Mouse (Mus musculus) lung, postnatal 14 days (tissue): ENCODE data around the gene Ccdc36.

Experiments used
- DNase-seq: peaks from one replicate; pipeline ENCODE4 v3.0.0; 2021

Ccdc36 gene

DNA sequence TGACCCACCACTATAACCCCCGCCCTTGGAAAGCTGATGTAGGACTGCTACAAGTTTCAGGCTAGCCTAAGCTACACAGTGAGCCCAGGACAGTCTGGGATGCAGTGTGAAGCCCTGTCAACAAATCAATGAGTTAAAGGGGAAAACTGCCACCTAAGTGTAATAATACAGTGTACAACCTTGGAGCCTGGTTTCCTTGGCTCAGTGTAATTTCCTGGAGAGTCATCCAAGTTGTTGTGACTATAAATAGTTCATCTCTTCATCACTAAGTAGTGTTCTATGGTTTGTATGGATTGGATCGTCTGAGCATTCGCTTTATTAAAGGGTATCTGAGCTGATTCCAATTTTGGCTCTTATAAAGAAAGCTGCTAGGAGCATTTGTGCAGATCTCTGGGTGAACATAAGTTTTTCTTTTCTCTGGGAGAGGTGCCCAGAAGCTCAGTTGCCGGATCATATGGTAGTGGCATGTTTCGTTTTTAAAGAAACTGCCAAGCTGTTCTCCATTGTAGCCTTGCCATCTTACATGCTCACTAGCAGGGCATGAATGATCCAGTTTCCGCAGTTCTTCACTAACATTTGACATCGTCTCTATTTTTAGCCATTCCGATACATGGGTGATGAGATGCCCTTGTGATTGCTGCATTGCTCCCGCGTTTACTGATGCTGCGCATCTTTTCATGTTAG lies 13.1 kb upstream of the Ccdc36 start:
- no peak for DNase-seq

DNA sequence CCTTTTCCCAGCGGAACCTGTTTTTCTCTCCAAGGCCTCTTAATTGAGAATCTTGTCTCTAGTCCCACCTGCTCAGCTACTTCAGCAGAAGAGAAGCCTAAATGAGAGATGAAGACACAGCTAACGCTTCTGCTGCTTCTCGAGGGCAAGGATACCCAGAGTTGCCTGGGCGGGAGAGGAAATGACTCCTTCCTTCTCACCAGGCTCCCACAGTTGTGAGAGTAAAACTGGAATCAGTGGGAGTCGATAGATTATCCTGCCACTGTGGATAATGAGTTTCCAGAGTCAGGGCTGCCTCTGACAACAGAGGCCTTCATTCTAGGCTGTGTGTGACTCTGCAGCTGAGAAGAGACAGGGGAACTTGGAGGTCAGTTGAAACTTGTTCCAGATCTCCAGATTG lies 12.2 kb upstream of the Ccdc36 start:
- no peak for DNase-seq

DNA sequence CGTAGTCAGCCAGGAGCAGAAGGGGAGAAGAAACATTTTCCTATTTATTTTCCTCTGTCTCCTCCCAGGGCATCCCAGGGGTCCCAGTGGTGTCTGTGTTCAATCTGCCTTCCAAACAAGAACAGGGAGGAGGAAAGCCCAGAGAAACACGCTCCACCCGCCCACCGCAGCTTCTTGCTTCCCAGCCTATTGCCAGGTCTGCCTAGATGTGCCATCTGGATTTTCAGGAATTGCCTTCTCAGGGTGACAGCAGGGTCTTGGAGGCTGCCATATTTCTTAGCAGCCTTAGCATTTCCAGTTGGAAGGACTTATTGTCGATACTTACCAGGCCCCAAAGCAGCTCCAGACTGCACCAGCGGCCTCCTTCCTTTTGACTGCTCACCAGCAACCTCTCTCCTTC lies 10.9 kb upstream of the Ccdc36 start:
- no peak for DNase-seq

DNA sequence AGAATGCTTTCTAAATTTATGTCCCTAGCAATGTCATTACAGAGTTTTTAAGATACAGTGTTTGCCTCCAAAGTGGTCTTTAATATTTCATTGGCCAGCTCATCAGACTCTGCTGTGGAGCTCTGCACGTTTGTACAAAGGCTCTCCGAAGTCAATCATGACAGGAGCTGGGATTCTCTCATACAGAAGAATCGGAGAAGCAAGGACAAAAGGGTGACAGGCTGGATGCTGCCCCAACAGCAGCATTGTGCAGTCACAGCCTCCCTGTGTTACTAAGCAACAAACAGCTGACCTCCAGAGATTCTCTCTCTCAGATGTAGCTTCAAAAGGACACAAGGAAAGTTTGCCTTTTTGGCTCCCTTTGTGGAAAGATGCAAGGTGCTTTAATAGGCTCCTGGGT lies 7.9 kb upstream of the Ccdc36 start, which contains the start of gene BC048562:
TSS of gene BC048562 (plus strand) at position 301 of the 400 bp plus-strand sequence.
- DNase-seq, result no peak

DNA sequence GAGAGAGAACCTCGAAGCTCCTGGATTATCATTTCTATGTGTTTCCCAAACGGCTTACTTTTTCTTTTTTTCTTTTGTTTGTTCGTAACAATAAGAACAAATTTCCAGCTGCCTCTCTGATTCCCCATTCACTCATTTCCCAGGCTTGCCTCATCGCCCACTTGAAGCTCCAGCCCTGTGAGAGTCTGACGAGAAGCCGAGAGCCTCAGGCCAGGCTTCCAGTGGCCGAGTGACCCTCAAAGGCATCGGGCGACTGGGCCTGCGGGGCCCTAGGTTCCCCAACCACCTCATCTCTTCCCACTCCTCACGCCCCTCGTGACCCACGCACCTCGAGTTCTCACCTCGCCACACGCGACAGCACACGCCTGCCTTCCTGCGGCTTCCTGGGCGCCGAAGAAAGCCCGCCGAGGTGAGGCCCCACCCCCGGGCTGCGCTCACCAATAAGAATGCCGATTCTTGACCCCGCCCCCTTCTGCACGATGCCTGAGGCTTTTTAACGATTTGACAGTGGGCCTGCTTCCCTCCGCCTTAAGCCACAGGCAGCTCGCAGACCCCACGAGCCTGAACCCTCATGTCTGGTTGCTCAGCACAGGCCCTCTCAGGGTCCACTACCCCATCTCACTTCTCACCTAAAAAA lies 3.3 kb upstream of the Ccdc36 start:
- DNase-seq, result peak; percentile 33

DNA sequence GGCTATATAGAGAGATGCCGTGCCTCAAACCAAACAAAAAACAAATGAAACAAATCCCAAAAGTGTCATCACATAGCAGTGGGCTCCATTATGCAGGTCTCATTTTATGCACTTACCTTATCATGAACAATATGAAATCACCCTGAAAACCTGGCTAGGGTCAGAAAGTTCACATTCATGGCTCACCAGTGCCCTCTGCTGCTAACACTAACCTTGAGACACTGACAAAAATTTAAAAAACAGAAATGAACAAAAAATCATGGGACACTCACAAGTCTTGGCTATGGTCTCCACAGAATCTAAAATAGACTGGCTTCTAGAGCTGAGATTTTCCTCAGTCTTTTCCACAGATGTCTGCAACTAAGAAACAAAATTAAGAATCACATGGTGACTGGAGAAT lies 16.1 kb downstream of the Ccdc36 start:
- peak; percentile 52 for DNase-seq

DNA sequence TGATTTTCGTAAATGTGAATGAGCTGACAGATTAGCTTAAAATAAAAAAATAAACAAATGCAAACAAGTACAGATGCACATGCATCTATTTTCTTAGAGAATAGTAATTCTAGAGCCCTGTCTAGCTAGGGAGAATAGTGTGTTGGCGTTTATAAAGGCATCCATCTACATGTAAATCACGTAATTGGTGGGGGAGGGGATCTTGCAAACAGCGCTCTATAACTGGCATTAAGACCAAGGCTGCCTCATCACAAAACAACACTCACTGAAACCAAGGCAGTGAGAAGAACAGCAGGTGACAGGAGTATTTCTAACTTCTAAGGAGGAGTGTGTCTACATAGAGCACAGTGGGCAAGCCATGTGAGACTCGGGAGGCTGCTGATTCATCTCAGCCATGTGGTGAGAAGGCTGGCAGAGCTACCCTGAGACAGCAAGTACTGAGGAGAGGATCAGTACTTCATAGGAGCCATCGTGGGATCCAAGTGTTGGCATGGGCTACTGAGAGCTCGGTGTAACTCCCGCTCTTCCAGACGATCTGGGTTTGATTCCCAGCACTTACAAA lies 16.8 kb downstream of the Ccdc36 start:
- DNase-seq, result no peak

DNA sequence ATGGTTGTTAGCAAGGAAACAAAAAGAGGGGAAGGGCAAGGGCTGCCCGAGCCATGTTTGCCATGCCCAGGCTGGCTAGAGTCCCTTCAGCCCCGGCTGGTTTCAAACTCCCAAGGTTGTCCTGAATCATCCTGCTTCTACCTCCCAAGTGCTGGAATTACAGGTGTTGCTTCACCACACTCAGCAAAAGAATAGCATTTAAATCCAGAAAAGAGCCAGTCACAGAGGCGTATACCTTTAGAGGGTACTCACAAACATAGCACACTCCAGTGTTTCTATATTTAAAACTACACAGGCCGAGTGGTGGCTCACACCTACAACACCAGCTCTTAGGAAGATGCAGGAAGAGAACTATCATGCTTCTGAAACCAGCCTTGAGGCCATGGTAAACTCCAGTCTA lies 18.7 kb downstream of the Ccdc36 start:
- no peak for DNase-seq

DNA sequence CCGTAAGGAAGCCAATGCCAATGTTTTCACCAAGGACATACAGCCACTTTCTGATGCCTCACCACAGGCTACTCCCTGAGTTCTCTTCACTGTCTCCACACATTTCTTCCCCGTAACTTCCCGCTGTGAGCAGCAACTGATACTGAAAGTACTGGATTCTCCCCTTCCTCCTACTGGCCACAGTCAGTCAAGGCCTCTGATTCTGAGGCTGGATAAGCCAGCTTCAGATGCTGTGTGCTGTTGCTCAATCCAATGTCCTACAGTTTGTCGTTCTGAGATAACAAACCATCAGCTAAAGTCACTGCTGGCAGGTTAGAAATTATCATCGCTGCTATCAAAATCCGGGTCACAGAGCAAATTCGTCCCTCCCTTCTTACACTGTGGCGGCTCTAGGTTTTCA lies 23.8 kb downstream of the Ccdc36 start:
- no peak for DNase-seq

DNA sequence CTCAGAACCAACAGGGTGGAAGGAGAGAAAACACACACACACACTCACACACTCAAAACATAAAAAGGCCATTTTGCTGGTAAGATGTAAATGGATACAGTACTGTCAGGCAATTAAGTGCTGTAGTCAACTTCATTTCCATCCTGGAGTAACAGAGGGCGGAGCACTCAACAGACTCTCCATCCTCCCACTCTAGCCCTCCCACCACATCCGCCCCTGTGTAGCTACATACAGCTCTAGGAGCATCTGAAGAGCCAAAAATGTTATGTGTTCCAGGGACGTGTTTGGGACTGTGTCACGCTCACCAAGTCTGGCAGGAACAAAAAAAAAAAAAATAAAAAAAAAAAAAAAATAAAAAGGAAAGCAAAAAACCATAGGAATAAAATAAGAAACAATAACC lies 25.2 kb downstream of the Ccdc36 start:
- no peak for DNase-seq

DNA sequence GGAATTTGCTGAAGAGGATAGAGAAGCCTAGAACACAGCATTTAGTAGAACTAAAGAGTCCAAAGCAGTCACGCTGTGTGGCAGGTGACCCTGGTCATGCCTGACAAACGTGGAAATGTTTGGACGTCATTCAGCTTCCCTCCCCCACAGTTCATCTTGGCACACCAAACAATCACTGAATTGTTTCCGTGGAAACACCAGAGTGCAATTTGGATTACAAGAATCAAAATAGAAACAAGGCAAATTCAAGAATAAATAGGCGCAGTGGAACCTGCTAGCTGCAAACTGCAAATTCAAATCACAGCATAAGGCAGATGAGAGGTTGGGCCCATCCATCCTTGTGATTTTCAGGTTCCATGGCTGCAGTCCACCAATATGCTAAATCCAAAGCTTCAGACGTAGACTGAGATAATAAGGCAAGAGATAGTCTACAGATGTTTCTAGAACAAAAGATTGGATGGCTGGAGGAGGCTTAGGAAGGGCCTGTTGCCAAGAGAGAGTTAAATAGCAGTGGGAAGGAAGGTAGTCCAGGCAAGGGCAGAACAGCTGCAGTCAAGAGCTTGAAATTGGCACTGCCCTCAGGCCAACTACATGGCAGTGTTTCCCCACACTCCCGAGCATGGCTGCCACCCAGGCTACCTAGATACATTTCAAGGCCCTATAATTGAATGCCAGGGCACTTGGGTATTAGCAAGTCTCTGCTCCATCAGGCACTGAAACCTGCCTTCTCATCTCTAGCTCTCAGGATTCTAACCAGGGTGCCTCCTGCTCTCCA lies 26.9 kb downstream of the Ccdc36 start:
- DNase-seq, result no peak

DNA sequence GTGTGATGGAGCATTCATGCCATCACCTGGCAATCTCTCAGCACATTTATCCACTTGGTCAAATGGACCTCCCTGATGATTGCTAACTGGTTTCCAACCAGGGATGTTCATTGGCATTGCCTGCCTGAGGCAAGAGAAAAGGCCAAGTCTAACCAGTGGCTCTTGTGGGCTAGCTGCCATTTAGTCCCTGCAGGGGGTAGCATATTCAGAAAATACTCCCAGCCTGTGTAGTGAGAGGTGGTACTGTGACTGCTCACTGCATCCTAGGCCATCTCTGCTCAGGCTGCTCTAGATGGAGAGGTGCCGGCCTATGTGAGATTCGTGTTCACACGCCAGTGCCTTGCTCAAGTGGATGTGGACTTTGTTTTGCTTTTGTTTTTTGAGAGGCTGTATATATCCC lies 30.0 kb downstream of the Ccdc36 start:
- no peak for DNase-seq

DNA sequence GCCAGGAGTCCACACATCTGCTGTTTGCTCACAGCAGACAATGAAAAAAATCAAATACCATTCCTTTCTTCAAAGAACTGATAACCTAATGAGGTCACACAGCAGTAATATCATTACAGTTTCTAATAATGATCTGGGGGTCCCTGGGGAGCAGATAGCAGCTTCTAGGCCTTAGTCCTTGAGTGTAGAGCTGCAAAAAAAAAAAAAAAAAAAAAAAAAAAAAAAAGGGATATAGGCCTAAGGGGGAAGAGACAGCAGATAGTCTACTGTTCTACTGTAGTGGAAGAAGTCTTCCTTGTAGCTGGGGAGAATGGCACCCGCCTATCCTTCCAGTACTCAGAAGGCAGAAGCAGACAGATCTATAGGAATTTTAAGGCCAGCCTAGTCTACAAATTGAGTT lies 32.9 kb downstream of the Ccdc36 start:
- DNase-seq, result no peak

DNA sequence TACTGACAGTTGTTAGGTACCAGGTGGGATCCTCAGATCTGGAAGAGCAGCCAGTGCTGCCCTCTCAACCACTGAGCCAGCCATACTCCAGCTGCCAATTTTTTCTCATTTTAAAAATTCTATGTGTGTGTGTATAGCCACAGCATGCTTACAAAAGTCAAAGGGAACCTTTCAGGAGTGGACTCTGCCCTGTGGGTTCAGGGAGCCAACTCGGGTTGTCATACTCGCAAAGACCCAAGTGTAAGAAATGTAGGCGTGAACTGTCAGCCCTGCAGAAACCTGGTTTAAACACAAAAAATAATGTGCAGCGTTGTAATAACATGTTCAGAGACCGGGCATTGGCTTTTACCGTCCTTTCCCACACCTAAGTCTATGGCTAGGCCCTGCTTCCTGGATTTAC lies 34.1 kb downstream of the Ccdc36 start:
- DNase-seq, result no peak

DNA sequence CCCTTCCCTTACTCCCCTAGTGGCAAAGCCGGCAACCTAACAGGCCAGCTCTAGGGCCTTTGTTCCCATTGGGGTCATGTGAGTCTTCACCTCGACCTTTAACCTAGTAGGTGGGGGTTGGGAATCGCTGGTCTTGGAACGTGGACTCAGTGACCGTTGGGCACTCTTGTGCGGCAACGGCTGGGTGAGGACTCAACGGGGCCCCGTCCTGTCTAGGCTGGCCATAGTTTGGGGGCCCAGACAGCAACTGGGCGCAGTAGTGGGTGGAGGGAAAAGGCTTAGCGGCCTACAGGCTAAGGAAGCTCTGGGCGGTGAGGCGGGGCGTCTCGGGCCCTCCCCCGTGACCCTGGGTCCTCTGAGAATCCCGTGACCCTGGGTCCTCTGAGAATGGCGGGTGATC lies 35.6 kb downstream of the Ccdc36 start, which contains the start of gene 1700102P08Rik:
TSS of gene 1700102P08Rik (plus strand) at position 130 of the 400 bp plus-strand sequence.
- DNase-seq, result no peak

DNA sequence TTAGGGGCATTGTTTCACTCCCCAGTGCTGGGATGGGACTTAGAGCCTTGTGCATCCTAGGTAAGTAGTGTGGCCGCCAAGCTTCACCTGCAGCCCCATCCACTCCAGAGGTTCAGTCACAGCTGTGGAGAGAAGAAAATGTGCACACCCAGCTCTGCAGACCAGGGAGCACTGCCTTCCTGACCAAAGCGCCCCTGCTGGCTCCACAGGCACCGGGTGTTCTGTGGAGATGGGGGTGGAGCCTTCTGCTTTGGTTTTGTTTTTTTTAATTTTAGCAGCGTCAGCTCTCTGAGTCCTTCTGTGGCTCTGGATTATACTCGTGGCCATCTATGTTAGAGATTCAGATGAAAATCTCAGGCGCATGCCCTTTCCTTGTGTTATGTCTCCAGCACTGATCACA lies 39.1 kb downstream of the Ccdc36 start:
- DNase-seq, result no peak

DNA sequence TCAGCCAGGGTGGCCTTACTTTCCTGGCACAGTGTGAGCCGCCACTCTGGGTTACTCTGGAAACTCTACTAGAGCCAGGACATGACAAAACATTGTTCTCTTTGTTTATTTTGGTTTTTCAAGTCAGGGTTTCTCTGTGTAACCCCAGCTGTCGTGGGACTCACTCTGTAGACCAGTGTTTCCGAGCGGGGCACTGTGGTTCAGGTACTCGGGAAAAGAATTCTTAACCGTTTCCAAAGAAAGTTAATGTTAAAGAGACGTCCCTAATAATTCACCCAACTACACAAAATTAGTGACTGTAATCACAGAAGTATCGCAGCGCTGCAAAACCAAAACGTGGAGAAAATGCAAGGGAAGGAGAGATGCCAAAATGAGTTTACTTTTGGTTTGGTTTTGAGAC lies 39.7 kb downstream of the Ccdc36 start:
- DNase-seq, result no peak

DNA sequence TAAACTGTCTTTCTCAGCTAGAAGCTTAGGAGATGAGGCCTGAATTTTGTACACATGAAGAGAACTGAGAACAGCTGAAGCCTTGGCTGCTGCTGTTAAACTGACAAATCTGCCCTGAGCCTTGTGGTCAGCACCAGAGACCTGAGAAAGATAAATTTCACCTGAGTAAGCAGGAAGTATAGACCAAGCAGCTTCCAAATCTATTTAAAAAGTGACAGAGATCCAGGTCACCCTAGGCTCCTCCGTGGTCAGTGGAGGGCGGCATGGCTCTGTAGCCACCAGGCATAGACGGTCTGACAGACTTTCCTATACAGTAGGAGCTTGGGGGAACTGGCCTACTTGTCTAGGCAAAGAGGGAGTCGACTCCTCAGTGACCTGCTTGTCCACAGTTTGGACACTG lies 41.5 kb downstream of the Ccdc36 start:
- DNase-seq, result no peak

DNA sequence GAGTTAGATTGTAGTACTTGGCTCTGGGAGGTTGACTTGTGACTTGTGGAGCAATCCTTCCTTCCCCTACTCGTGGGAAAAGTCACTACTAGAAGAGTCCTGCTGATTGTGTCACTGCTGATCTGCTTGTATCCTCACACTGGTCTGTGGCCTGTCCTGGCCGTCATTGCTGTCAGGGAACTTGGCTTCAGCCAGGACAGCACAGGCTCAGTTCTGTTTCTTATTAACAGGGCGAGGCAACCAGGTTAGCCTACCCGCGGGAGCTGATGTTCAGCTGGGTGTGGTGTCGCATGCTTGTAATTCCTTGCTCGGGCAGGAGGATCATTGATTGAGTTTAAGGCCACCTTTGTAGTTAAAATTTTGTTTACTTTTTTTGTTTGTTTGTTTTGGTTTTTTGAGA lies 43.3 kb downstream of the Ccdc36 start:
- DNase-seq, result no peak

DNA sequence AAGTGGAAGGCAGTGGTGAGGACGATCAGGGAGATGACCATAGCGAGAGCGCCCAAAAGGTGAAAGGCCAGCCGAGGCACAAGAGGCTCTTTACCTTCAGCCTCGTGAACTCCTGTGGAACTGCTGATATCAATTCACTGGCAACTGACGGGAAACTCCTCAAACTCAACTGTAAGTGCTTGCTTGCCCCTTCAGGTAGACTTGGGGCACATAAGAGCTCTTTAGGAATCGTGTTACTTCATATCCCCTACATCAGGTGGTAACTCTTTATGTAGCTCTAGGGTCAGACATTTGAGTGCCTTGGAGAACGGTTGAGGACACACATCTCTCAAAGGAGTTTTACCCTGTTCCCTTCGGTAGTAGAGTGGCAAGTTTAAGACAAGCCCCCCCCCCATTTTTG lies 46.9 kb downstream of the Ccdc36 start:
- peak; percentile 7 for DNase-seq

DNA sequence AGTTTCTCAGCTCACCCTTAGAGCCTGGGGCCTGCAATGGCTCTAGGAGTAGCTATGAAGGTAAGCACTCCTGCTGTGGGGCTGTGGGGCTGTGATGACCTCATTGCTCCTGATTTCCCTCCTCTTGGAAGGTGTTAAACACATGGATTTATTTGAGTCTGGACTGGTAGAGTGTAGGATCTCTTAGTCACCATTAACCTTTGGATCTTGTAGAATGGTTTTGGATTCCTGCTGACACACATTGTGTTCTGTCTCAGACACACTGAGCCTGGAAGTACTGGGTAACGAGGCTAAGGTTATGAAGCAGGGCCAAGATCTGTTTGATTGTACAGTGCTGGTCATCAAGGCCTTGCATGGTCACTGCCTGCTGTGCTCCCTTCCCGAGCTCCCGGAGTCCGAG lies 49.0 kb downstream of the Ccdc36 start:
- DNase-seq, result no peak

DNA sequence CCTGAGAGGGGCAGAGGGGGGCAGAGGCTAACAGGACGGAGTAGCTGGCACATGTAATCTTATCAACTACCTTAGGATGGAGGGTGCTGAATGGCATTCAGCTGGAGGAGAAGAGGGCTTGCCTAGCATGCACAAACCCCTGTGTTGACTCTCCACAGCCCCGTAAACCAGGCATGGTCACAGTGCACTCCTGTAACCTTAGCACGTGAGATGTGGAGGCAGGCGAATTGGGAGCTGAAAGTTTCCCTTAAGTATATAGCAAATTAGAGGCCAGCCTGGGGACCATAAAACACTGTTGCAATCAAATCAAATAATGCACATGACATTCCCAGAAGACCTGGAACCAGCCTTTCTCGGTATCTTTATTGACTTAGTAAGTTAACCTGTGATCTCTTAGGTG lies 49.5 kb downstream of the Ccdc36 start:
- DNase-seq, result no peak

DNA sequence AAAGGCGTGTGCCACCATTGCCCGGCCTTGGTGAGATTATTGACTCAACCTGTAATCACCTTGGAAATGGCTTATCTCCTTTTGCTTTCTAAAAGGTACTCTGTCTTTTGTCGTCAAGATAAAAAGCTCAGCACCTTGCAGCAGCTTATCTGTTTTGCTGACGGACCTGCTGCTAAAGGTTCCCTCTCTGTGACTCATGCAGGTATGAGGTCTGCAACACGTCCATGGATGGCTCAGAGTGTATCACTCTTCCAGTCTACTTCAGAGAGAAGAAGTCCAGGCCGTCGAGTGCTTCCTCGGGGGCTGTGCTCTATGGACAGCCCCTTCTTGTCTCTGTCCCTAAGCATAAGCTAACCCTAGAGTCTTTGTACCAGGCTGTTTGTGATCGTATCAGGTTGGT lies 50.0 kb downstream of the Ccdc36 start:
- no peak for DNase-seq
